Mouse (Mus musculus): ENCODE measurements around the gene Bpi. TPM values are rescaled to one million over a fixed set of nuclear protein-coding genes. Genes with fewer than 3 reads are reported as not detected.

Bpi gene
- total RNA-seq, 4 experiments from 2014 or later: not detected

DNA sequence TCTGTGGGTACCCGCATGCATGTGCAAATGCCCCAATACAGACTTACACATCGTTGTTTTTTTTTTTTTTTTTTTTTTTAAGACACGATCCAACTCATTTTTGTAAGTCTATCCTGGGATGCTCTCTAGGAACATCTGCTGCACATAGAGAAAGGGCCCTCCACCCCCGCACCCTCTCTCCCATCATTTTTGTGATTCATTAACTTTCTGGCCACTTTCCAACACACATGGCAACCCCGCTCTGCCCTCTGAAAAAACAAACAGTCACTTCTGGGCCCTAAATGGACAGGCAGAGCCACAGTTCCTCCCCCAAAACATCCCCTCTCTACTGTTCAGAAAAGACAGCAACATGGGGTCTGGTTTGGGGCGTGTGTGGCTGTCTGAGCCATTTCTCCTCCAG is 27.8 kb downstream of the Bpi start:
- no peak for DNase-seq (ENCODE audit: low spot score in 2 of 2)

- DNase-seq (ENCODE audit: low spot score in 2 of 2): no peak
Observed at GRCm38 (mm10) chr2:158295700-158296099, 37.8 kb downstream of the Bpi start.

DNA sequence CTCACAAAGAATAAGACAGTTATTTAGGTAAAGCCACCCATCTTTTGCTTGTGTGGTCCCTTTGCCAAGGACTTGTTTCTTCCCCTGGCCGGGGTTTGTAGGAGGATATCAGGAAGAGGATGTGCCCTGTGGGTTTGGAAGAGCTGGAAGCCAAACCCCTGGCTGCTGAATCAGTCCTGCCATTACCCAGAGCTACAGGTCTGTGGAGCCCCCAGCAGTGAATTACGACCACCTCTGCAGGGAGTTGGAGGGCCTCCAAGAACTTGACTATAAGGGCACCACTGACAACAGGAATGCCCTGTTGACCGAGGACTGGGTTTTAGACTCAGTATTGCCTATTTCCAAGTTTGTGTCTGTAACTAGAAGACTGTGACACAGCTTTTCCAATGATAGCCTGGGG is 41.3 kb downstream of the Bpi start:
- no peak for DNase-seq (ENCODE audit: low spot score in 2 of 2)

DNA sequence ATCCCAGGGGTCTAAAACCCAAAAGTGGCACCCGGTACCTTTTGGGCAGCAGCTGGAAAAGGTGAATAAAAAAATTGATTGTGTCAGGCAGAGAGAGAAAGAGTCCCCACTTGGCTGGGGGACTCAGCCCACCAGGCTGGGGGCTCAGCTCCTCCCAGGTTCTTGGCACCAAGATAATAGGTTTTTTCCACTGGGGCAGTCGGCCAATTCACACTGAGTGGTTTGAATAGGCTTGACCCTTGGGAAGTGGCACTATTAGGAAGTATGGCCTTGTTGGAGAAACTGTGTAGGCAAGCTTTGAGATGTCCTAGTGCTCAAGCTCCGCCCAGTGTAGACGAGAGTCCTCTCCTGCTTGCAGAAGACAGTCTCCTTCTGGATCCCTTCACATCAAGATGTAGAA is 41.8 kb downstream of the Bpi start:
- no peak for DNase-seq (ENCODE audit: low spot score in 2 of 2)

- DNase-seq (ENCODE audit: low spot score in 2 of 2): no peak
Observed at GRCm38 (mm10) chr2:158302807-158303206, 44.9 kb downstream of the Bpi start.

GRCm38 (mm10) chr2:158305948-158306695 is 48.2 kb downstream of the Bpi start, which contains the start of gene Lbp:
Gene Lbp (plus strand): TSS chr2:158306493.
- DNase-seq (ENCODE audit: low spot score in 2 of 2): no peak

- DNase-seq (ENCODE audit: low spot score in 2 of 2): no peak
Observed at GRCm38 (mm10) chr2:158306696-158307049, 48.8 kb downstream of the Bpi start.

DNA sequence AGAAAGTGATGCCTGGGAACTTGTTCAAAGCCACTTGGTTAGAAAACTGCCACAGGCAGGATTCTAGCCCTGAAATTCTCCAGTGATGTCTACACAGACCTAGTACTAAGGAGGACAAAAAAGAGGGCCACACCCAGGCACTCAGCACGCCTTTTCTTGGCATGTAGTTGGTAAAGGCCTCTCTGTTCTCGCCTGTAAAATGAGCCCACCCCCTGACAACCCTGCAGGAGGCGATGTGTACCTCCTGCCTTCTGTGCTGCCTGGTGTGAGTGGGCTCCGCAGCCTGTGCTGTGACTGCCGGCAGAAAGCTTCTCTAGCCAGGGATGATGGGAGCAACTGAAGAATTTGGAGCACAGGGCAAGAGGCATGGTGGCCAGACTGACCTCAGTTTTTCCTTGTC is 50.4 kb downstream of the Bpi start:
- peak; percentile 32 to 45 for DNase-seq (ENCODE audit: low spot score in 2 of 2)

- DNase-seq (ENCODE audit: low spot score in 2 of 2): no peak
Observed at GRCm38 (mm10) chr2:158313089-158313488, 55.2 kb downstream of the Bpi start.

DNA sequence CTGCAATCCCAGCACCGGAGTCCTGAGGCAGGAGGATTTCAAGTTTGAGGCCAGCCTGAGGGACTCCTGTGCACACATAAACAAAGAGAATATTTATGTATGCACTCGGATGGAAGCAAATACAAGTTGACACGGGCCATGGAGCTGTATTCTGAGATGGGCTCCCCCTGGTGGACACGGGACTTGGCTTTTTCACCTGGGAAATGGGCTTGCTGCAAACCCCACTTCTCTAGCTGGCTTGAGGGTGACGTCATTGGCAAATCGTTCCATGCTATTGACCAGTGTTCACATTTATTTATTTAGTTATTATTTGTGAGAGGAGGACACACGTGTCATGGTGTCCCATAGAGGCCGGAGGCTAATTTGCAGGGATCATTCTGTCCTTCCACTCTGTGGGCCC is 58.5 kb downstream of the Bpi start:
- DNase-seq (ENCODE audit: low spot score in 2 of 2): no peak

DNA sequence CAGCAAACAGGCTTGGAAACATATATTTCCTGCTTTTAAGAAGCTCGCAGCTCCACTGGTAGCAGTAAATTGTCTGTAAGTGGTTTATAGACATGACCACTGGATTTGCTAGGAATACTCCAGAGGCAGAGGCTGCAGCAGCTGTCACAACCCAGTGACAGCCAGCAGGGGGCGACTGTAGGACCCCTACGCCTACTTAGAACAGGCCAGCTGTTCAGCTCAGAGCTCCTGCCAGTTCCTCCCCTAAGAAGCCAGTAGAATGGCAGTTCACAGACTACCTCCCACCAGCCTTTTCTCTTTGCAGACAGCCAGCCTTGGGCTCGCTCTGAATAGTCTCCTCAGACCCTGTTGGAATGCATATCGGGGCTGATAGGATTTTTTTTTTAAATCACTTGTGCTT is 59.1 kb downstream of the Bpi start:
- DNase-seq (ENCODE audit: low spot score in 2 of 2): peak; percentile 38 to 72

DNA sequence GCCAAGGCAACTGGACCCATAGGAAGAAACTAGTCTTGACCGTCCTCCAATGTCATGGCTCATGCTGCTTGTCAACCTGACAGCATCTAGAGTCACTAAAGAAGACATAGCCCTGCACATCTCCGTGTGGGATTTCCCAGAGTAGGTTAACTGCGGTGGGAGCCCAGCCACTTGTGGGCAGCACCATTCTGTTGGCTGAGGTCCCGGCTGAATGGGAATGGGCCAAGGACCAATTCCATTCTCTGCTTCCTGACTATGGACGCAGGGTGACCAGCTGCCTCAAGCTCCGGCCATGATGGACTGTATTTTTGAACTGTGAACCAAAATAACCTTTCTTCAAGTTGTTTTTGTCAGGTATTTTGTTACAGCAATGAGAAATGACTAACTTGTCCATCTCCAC is 63.7 kb downstream of the Bpi start:
- DNase-seq (ENCODE audit: low spot score in 2 of 2): no peak

- no peak for DNase-seq (ENCODE audit: low spot score in 2 of 2)
Observed at GRCm38 (mm10) chr2:158322845-158323244, 65.0 kb downstream of the Bpi start.

GRCm38 (mm10) chr2:158324531-158325190 is 66.8 kb downstream of the Bpi start:
- peak in 1 of 2 experiments; percentile 28 for DNase-seq (ENCODE audit: low spot score in 2 of 2)

DNA sequence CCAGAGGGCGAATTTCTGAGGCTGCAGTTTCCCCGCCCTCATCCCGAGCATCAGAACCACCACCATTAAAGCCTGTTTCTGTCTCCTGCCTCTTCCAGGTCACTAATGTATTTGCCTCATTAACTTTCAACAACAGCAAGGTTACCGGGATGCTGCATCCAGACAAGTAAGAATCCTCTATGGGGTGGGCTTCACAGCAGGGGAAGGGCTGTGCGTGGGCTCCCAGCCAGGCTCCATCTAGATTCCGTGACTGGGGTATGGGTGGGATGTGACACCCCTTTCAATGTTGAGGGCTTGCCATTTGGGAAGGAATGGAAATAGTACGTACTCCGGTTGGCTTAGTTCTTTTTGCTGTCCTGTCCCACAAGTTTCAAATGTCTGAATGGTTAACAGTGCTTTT is 67.7 kb downstream of the Bpi start:
- DNase-seq (ENCODE audit: low spot score in 2 of 2): no peak

Small RNA genes within 50 kb of the gene (microRNA-seq; reads per million reads assigned to microRNA genes)
- gene Mir7685: 0 to 1.3 reads per million in 2 experiments

Other genes starting within 250 kb of the Bpi start
- 10 to 100 TPM; 20.1 to 26.7 (median 24.3) TPM for gene Tti1, start 229.7 kb upstream of the Bpi start, total RNA-seq (2022)
- gene Rprd1b, start 229.6 kb upstream of the Bpi start, total RNA-seq (2022): 10 to 100 TPM; 51.1 to 61.0 (median 52.7) TPM
- gene Tgm2, start 111.7 kb upstream of the Bpi start, total RNA-seq (2022): 10 to 100 TPM in 3 of 4 experiments, 1 to 10 TPM in 1; 9.1 to 14.2 (median 12.7) TPM
- 1 to 10 TPM; 3.3 to 5.3 (median 4.5) TPM for gene D630003M21Rik, start 28.9 kb upstream of the Bpi start, total RNA-seq (2022)
- 1 to 10 TPM; 2.1 to 2.9 (median 2.6) TPM for gene Lbp, start 48.4 kb downstream of the Bpi start, total RNA-seq (2022)
- 100 to 1,000 TPM; 519 to 896 (median 704) TPM for gene Snhg11, start 117.5 kb downstream of the Bpi start, total RNA-seq (2022)
- gene Ralgapb, start 151.8 kb downstream of the Bpi start, total RNA-seq (2022): 100 to 1,000 TPM in 1 of 4 experiments, 10 to 100 TPM in 3; 83.1 to 102 (median 93.3) TPM
- not detected for gene Adig, start 244.5 kb downstream of the Bpi start, total RNA-seq (2022)